Mouse (Mus musculus) cortical plate, adult 2 months (tissue): ENCODE results near the gene Cir1.

Experiments used
- CTCF ChIP-seq: fragments of 200-500 bp; IDR thresholded peaks from 2 replicates; pipeline ENCODE4 v1.5.1; 2011; ENCODE audit warnings: mild to moderate bottlenecking, control low read depth, low read length; ENCODE audit not compliant: insufficient read depth; ENCODE audit errors: extremely low read depth
- POLR2A ChIP-seq: fragments of 200-500 bp; IDR thresholded peaks from 2 replicates; pipeline ENCODE4 v1.6.1; 2011; ENCODE audit warnings: mild to moderate bottlenecking, low read length, control low read depth; ENCODE audit not compliant: insufficient read depth; ENCODE audit errors: extremely low read depth

DNA sequence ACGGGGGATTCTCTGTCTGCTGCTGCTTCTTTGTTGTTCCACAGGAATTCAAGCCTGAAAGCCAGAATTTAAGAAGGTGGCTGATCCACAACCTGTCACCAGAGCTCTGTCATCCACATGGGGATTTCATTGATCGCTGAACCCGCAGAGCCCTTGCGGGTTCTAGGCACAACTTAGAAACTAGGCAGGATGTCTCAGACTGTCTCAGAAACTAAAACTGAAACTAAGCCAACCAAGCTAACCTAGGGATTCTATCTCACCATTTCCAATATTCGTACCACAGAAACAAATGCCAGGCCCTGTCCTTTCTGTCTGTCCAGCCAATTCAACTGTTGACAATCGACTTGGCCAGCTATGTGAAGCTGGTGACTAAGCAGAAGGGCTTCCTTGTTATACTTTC is 35.7 kb upstream of the Cir1 start:
- TF ChIP-seq CTCF (no peak), POLR2A (no peak)
